Mouse (Mus musculus): Measurements from ENCODE around the gene Tmc2. TPM values are rescaled to one million over a fixed set of nuclear protein-coding genes. Genes with fewer than 3 reads are reported as not detected.

Tmc2 gene
- not detected in 2 replicates for polyA plus RNA-seq (2012; rRNA removed)

DNA sequence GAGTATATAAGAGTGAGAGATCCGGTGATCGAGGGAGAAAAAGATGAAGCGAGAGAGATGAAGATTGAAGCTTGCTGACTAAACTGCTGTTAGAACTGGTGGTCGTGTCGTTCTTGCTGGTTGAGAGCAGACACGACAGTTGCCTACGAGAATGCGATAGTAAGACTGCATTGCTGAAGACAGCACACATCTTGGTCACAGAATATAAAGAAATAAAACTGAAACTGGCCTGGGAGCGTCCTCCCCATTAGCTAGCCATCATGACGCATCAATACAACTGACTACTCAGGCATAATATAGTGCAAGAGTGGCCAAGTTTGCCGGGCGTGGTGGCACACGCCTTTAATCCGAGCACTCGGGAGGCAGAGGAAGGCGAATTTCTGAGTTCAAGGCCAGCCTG is at the start of gene Tmc2:
Tmc2 (plus strand) TSS at position 301 of the 400 bp plus-strand sequence.
- H3K4me1 ChIP-seq (ENCODE audit: control insufficient read depth, insufficient read depth, low read length) = no peaks in the 10 kb centered on the region
- no peaks in the 10 kb centered on the region for H3K27me3 ChIP-seq (ENCODE audit: control insufficient read depth, insufficient read depth, low read length)
- 66% methylated on average over 16 of the region's 16 CpGs for WGBS
- no peak within 1 kb of the TSS for H3K4me3 ChIP-seq (replicated peaks; ENCODE audit: insufficient read depth, low read depth, low read length)
- no peak within 1 kb of the TSS for H3K27ac ChIP-seq (ENCODE audit: insufficient read depth, low read length)
- TF ChIP-seq POLR2A (IDR thresholded peaks at IDR 0.05; ENCODE audit: borderline replicate concordance, insufficient read depth, low read length) (no peak), CTCF (IDR thresholded peaks at IDR 0.05; ENCODE audit: borderline replicate concordance, insufficient read depth, low read depth, low read length) (no peak)
- no peak for DNase-seq

DNA sequence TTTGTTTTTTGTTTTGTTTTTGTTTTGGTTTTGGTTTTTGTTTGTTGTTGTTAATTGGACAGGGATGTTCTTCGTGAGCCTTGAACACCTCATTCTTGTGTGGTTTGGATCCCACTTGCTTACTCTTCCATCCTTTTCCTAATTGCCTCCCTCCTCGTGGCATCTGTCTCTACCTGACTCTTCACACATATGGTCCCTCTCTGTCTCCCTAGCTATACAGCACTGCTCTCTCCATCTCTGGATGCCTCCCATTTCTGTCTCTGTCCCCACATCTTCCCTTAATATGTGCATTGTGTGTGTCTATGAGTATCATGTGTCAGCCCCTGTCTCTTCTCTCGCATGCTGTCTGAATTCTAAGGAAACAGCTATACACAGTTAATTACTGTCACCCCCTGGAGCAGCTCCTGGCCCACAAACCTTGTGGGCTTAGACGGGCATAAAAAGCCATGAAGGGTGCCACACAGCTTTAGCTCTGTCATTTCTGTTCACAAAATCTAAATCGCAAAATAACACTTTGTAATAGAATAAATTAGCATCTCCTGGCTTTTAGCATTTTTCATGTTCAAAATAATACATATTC is 48.8 kb upstream of the Tmc2 start:
- Histone ChIP-seq H3K27ac (ENCODE audit: insufficient read depth, low read length) (no peak overlapping the region), H3K27me3 (ENCODE audit: control insufficient read depth, insufficient read depth, low read length) (no peaks in the 10 kb centered on the region), H3K4me3 (replicated peaks; ENCODE audit: insufficient read depth, low read depth, low read length) (no peak overlapping the region), H3K4me1 (ENCODE audit: control insufficient read depth, insufficient read depth, low read length) (no peaks in the 10 kb centered on the region)
- 61% methylated on average over 5 of the region's 5 CpGs for WGBS
- TF ChIP-seq CTCF (IDR thresholded peaks at IDR 0.05; ENCODE audit: borderline replicate concordance, insufficient read depth, low read depth, low read length) = no peak
- no peak for TF ChIP-seq POLR2A (IDR thresholded peaks at IDR 0.05; ENCODE audit: borderline replicate concordance, insufficient read depth, low read length)
- no peak for DNase-seq

DNA sequence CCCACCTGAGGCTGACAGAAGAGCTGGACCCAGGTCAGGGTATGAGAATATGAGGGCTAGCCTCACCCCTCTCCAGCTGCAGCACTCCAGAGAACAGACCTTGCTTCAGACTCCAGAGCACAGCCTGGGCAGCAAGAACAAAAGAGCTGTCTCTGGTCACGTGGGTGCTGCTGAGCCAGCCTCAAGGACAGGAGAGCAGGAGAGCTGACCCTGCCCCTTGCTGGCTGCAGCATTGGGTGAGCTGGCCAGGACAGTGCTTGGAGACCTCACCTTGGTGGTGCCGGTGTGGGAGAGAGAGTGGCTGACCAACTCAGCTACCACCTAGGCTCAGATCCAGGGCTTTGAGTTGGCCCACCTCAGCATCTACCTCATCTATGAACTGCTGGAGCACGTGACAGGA is 39.8 kb upstream of the Tmc2 start:
- no peaks in the 10 kb centered on the region for H3K27me3 ChIP-seq (ENCODE audit: control insufficient read depth, insufficient read depth, low read length)
- TF ChIP-seq CTCF (IDR thresholded peaks at IDR 0.05; ENCODE audit: borderline replicate concordance, insufficient read depth, low read depth, low read length) = no peak
- TF ChIP-seq POLR2A (IDR thresholded peaks at IDR 0.05; ENCODE audit: borderline replicate concordance, insufficient read depth, low read length) = no peak
- no peaks in the 10 kb centered on the region for H3K4me1 ChIP-seq (ENCODE audit: control insufficient read depth, insufficient read depth, low read length)
- H3K4me3 ChIP-seq (replicated peaks; ENCODE audit: insufficient read depth, low read depth, low read length) = no peak overlapping the region
- 68% methylated on average over 3 of the region's 3 CpGs for WGBS
- no peak for DNase-seq
- no peak overlapping the region for H3K27ac ChIP-seq (ENCODE audit: insufficient read depth, low read length)

DNA sequence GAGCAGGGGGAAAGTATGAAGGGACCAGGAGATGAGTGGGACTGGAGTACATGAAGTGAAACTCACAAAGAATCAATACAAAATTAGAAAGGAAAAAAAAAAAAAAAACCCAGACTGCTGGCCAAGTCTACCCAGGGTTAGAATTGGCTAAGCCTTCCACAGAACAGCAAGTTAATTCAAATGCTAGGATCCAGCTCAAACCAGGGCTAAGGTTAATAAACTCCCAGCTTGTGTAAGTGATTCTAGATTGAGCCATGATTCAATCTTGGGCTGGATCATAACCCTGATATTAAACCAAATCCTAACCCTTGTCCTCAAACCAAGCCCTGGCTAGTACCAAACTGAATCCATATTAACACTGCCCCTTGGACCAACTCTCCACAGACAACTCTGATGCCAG is 39.1 kb upstream of the Tmc2 start:
- Histone ChIP-seq H3K4me3 (replicated peaks; ENCODE audit: insufficient read depth, low read depth, low read length) (no peak overlapping the region), H3K4me1 (ENCODE audit: control insufficient read depth, insufficient read depth, low read length) (no peaks in the 10 kb centered on the region), H3K27ac (ENCODE audit: insufficient read depth, low read length) (no peak overlapping the region), H3K27me3 (ENCODE audit: control insufficient read depth, insufficient read depth, low read length) (no peaks in the 10 kb centered on the region)
- TF ChIP-seq POLR2A (IDR thresholded peaks at IDR 0.05; ENCODE audit: borderline replicate concordance, insufficient read depth, low read length) = no peak
- DNase-seq = no peak

DNA sequence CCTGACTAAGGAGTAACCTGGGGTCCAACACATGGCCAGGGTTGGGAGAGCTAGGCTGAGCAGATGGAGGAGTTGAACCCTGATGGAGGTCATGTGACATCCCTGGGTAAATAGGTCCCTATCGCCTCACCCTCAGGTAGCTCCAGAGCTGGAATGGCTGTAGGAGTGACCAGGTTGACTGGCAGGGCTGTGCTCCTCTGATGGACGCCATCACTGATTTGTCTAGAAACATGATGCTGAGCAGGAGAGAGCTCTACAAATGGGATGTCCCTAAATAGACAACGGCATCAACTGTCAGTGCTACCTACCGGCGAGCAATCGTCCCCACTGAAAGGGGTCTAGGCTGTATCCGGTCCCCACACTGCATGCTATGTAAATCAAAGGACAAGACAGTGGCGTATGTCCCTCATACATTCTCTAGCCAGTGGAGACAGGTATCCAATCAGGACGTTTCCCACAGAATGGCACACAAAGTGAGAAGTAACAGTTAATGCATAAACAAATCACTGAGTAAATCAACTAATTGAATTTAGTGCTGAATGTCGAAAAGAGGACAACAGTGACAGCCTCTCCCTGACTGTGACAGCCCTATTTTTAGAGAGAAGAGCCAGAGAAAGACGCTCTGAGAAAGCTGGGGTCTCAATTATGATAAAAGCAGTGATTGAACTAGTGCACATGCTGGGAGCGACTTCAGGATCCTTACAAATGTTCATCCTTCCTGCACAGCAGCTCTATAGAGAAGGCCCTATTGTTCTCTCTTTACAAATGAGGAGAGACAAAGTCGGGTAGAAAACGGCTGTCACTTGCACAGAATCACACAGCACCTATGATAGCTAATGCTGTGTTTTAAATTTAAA is 37.5 kb upstream of the Tmc2 start:
- WGBS = 43% methylated on average over 14 of the region's 14 CpGs
- no peak for DNase-seq
- H3K27me3 ChIP-seq (ENCODE audit: control insufficient read depth, insufficient read depth, low read length) = no peaks in the 10 kb centered on the region
- H3K4me1 ChIP-seq (ENCODE audit: control insufficient read depth, insufficient read depth, low read length) = no peaks in the 10 kb centered on the region
- no peak for TF ChIP-seq POLR2A (IDR thresholded peaks at IDR 0.05; ENCODE audit: borderline replicate concordance, insufficient read depth, low read length)
- no peak for TF ChIP-seq CTCF (IDR thresholded peaks at IDR 0.05; ENCODE audit: borderline replicate concordance, insufficient read depth, low read depth, low read length)
- no peak overlapping the region for H3K27ac ChIP-seq (ENCODE audit: insufficient read depth, low read length)
- H3K4me3 ChIP-seq (replicated peaks; ENCODE audit: insufficient read depth, low read depth, low read length) = no peak overlapping the region

DNA sequence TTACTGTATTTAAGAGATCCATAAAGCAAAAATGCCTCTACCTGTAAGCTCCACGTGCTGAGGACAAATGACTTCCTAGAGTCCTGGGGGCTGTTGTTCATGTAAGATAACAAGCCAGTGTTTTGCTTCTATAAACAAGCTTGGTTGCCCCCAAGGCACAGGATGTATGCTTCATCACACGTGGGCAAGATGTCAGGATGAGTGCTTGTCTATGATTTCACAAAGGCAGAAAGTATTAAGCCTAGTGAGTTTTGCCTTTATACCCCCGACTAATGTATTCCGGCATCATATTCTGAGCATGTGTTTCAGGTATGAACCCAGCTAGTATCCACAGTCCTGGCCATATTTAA is 36.9 kb upstream of the Tmc2 start:
- H3K4me1 ChIP-seq (ENCODE audit: control insufficient read depth, insufficient read depth, low read length) = no peaks in the 10 kb centered on the region

DNA sequence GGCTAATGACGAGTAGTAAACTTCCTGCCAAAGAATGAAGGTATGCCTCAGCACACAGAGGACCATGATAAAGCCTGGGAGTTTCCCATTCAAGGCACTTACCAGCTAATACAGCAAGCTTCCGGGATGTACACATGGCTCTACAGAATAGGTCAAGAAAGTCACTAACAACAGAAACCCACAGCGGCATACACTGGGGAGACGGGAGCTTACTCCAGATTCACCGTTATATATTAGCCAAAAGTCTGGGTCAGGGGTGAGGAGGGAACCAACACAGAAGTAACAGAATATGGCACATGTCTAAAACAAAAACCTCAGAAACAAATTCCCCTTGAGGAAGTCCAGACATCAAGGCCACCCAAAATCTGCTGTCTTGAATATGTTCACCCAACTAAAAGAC is 32.3 kb upstream of the Tmc2 start:
- WGBS = 86% methylated on average over 5 of the region's 5 CpGs

More for the DNA sequence above, 36.9 kb upstream of the Tmc2 start:
- TF ChIP-seq POLR2A (IDR thresholded peaks at IDR 0.05; ENCODE audit: borderline replicate concordance, insufficient read depth, low read length) (no peak), CTCF (IDR thresholded peaks at IDR 0.05; ENCODE audit: borderline replicate concordance, insufficient read depth, low read depth, low read length) (no peak)
- no peaks in the 10 kb centered on the region for H3K27me3 ChIP-seq (ENCODE audit: control insufficient read depth, insufficient read depth, low read length)
- no peak for DNase-seq
- WGBS = 47% methylated on average over 4 of the region's 4 CpGs
- no peak overlapping the region for H3K4me3 ChIP-seq (replicated peaks; ENCODE audit: insufficient read depth, low read depth, low read length)
- no peak overlapping the region for H3K27ac ChIP-seq (ENCODE audit: insufficient read depth, low read length)

More for the DNA sequence above, 32.3 kb upstream of the Tmc2 start:
- Histone ChIP-seq H3K27me3 (ENCODE audit: control insufficient read depth, insufficient read depth, low read length) (0 out of 2 replicates have a peak, but pooled peaks cover 1% of the 10 kb centered on the region), H3K27ac (ENCODE audit: insufficient read depth, low read length) (no peak overlapping the region), H3K4me1 (ENCODE audit: control insufficient read depth, insufficient read depth, low read length) (no peaks in the 10 kb centered on the region), H3K4me3 (replicated peaks; ENCODE audit: insufficient read depth, low read depth, low read length) (no peak overlapping the region)
- TF ChIP-seq POLR2A (IDR thresholded peaks at IDR 0.05; ENCODE audit: borderline replicate concordance, insufficient read depth, low read length) (no peak), CTCF (IDR thresholded peaks at IDR 0.05; ENCODE audit: borderline replicate concordance, insufficient read depth, low read depth, low read length) (no peak)
- no peak for DNase-seq

Measured in cerebellum, adult 2 months (tissue).